Mouse (Mus musculus): ENCODE data around the gene Hacd3.

DNA sequence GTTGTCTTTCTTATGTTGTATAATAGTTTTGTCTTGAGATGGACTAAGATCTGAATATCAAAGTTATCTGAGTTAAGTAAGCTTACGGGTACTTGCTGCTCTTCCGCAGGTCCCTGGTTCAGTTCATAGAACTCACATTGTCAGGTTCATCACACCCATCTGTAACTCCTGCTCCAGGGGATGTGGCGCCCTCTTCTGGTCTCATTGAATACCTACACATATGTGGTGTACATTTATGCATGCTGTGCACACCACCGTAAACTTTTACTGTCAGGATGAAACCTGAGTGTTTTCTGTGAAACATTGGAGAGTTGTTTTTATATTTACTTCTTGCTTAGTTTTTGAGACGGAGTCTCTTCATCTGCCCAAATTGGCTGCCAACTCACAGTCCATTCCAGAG, 19.9 kb upstream of the Hacd3 start:
- TF ChIP-seq GATA1 (IDR thresholded peaks at IDR 0.05; ENCODE audit: borderline replicate concordance, low read length) = no peak
- TF ChIP-seq FLI1 (IDR thresholded peaks at IDR 0.05; ENCODE audit: low read length) = no peak

Measured in megakaryocyte, embryonic 14.5 days (primary cell).